Mouse (Mus musculus): Measurements from ENCODE around the gene Hist1h2bh.
"Not testable (repeated sequence)": the region's sequence is repeated elsewhere in the genome, so short reads cannot be mapped to it uniquely, and the experiment has no call there.

Hist1h2bh gene

DNA sequence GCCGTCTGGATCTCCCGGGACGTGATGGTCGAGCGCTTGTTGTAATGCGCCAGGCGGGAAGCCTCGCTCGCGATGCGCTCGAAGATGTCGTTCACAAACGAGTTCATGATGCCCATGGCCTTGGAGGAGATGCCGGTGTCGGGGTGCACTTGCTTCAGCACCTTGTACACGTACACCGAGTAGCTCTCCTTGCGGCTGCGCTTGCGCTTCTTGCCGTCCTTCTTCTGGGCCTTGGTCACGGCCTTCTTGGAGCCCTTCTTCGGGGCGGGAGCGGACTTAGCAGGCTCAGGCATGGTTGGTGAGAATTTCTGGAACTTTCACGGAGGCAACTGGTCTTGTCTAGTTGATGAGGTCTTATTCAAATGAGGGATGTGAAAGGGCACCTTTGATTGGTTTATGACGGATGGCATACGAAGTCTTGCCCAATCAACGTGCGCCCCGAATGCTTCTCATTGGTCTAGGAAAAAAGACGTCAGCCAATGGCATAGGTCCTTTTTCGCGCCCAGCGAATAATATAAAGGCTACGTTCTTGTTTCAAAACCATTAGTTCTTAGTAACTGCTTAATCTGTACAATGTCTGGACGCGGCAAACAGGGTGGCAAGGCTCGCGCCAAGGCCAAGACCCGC is 30.8 kb upstream of the Hist1h2bh start, which contains the start of the genes Hist1h2bf and Hist1h2ad:
Gene Hist1h2bf (minus strand): TSS at position 299 of the 627 bp plus-strand sequence.
Gene Hist1h2ad (plus strand): TSS at position 484 of the 627 bp plus-strand sequence.
- peak; percentile 98 for DNase-seq (ENCODE audit: low spot score)

DNA sequence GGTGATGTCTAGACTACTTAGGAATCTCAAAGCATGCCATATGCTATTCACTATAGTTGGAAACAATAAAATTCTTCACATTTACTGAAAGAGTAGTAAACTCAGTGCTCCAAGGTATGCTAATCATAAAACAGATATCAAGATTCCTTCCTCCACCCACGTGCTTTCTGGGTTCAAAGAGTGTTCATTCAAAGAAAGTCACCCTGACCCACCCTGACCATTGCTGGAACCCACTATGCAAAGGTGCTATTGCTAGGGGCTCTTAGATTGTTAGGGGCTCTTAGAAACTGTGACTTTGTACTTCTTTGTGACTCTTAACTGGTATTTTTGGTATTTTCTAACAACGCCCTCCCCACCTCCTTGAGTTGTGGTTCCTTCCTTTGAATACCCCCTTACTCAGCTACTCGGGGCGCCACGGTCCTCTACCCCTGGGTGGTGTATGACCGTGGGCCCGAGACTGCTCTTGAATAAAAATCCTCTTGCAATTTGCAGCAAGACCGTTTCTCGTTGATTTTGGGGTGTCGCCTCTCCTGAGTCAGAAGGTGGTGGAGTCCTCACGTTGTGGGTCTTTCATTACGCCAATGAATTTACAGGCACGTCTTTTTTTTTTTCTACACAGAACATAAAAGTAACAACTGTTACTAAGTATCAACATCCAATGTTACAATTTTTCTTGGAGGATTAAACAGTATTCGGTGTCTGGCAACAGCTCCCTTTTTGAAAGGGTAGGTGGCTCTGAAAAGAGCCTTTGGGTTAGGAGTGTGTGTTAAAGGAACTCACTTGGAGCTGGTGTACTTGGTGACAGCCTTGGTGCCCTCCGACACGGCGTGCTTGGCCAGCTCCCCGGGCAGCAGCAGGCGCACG is 30.1 kb upstream of the Hist1h2bh start:
- DNase-seq (ENCODE audit: low spot score), result not testable (repeated sequence)

DNA sequence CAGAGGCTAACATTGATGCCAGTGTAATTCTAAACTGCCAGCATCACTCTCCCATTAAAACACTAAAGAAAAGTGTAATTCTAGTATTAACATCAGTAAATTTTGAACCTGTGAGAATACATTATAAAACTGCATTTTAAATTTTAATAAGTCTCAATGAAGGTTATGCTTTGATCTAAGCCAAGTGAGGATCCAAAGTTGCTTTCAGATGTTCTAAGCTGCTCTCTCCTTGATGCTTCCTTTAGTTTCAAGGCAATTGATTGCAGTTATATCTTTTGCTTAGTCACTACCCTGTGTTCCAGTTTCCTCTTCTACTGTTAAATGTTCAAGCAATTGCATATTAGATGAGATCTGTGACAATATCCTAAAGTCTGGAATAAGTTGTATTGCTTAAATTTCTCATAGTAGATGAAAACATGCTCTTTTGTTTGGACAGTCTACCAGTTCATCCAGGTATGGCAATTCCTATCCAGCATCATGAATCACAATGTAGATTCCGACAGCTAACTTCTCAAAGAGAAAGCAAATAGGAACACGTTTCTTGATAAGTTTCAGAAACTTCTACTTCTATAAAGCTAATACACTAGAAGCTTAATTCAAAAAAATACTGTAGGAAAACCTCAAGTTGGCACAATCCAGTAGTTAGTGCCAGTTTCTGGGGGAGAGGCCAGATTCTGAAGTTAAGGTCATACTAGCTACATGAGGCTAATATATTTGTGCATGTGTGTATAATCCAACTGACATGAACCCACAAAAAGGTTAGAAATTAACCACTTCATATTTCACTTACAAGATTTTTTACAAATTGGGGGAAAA is 29.2 kb upstream of the Hist1h2bh start:
- peak; percentile 54 for DNase-seq (ENCODE audit: low spot score)

DNA sequence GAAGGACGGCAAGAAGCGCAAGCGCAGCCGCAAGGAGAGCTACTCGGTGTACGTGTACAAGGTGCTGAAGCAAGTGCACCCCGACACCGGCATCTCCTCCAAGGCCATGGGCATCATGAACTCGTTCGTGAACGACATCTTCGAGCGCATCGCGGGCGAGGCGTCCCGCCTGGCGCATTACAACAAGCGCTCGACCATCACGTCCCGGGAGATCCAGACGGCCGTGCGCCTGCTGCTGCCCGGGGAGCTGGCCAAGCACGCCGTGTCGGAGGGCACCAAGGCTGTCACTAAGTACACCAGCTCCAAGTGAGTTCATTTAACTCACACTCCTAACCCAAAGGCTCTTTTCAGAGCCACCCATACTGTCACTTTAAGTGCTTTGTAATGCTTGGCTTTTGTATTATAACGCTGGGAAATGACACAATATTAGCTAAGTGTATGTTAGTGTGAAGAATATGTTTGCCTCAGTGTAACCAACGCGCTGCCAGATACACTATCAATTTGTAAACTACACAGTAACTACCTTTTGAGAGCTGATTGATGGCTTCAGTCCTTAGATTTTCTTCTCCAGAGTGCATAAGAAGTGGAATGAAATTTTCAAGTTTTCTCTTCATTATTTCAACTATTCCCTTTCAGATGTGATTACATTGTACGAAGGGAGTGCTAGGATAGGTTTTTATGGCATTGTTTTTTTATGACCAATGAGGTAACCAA is 28.5 kb upstream of the Hist1h2bh start:
- DNase-seq (ENCODE audit: low spot score), result peak; percentile 68

DNA sequence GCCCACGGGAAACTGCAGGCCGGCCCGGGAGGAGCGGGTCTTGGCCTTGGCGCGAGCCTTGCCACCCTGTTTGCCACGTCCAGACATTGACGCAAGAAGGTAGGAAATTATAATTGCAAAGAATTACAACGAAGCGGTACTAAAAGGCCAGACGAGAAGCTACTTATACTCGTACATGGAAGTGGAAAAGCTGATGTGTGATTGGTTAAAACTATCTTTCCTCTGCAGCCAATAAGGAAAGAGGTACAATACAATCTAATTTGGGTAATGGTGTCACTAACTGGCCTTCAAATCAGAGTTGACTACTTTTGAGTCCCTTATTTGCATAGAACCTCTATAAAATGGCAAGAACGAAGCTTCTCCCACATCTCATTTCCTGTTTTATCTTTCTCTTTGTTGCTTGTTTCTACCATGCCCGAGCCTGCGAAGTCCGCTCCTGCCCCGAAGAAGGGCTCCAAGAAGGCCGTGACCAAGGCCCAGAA is 27.9 kb upstream of the Hist1h2bh start, which contains the start of the genes Hist1h2ae and Hist1h2bg:
Gene Hist1h2ae (minus strand): TSS at position 199 of the 482 bp plus-strand sequence.
Gene Hist1h2bg (plus strand): TSS at position 375 of the 482 bp plus-strand sequence.
- peak; percentile 94 for DNase-seq (ENCODE audit: low spot score)

DNA sequence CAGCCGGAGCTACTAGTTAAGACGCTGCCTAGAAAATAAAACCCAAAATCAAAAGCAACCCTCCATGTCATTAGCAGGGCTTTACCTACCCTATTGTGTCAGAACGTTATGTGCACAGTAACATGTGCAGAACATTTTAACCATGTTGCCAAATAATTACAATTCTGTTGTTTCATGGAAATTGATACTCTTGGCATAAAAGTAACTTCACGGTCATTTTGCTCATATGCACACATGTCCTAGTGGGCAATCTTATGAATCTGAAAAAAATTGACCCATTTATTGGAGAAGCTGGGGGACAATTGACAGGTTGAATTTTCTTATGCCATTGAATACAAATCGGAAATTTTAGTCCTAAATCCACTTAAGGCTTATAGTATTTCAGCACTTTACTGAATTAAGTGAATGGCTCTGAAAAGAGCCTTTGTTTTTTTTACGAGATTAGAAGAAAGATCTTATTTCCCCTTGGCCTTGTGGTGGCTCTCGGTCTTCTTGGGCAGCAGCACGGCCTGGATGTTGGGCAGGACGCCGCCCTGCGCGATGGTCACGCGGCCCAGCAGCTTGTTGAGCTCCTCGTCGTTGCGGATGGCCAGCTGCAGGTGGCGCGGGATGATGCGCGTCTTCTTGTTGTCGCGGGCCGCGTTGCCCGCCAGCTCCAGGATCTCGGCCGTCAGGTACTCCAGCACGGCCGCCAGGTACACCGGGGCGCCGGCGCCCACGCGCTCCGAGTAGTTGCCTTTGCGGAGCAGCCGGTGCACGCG is 27.2 kb upstream of the Hist1h2bh start:
- DNase-seq (ENCODE audit: low spot score), result not testable (repeated sequence)

DNA sequence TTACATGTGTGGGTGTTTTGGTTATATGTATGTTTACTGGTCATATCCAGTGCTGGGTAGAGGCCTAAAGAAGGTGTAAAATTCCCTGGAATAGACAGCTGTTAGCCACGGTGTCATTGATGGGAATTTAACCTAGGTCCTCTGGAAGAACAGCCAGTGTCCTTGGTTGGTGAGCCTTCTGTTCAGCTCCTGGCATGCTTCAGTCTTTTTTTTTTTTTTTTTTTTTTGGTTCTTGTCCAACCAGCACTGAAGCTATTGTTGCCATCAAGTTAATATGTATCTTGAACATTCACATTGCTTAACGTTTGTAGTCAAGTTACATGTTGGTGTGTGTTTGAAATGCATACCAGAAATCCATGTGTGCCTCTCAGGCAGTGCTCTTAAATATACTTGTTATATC is 21.3 kb upstream of the Hist1h2bh start:
- DNase-seq (ENCODE audit: low spot score), result no peak

DNA sequence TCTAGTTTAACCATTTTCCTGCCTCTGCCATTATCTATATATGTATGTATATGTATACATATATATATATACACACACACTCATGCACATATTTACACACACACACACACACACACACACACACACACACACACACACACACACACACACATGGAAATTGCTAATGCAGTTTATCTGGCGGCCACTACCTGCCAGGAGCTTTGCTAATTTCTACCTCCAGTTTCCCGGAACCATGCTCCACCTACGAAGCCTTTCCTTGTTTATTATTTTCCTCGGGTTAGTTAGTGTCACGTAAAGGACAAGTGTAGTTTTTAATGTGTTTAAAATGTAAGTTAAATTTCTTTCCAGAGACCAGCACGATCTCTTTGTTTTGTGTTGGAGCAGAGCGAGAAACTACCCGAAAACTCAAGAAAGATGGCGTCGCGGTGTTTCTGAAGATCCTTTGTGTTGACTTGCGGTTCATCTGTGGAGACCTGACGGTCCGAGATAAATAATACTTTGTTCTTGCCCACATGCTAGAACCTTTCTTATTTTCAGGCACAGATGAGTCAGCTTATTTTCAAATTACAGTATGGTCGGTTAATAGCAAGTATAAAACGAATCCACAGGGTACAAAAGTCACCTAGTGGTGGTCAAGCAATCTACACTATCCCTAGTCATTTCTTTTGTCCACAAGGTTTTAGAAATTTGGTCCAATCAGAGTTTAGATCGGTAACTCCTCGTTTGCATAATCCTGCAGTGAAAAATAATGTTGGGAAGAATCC is 19.7 kb upstream of the Hist1h2bh start:
- DNase-seq (ENCODE audit: low spot score), result peak; percentile 78

DNA sequence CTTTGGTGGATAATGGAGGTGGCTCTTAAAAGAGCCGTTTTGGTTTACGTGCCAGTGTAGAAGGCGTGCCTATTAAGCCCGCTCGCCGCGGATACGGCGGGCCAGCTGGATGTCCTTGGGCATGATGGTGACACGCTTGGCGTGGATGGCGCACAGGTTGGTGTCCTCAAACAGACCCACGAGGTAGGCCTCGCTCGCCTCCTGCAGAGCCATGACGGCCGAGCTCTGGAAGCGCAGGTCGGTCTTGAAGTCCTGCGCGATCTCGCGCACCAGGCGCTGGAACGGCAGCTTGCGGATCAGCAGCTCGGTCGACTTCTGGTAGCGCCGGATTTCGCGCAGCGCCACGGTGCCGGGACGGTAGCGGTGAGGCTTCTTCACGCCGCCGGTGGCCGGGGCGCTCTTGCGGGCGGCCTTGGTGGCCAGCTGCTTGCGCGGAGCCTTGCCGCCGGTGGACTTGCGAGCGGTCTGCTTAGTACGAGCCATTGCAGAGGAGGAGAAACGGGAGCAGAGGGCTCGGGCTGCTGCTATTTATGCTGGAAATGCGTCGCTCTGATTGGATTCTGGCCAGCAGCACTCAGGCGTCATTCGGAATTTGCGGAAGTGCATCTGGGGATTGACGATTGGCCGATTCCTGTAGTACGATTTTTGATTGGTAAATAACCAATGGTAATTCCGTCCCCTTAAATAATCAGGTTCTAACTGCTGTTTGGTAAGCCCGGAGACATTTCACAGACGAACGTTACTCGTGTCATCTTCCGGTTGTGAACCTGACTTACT is 18.9 kb upstream of the Hist1h2bh start, which contains the start of gene Hist1h3e:
Gene Hist1h3e (minus strand): TSS at position 487 of the 777 bp plus-strand sequence.
- peak; percentile 98 for DNase-seq (ENCODE audit: low spot score)

DNA sequence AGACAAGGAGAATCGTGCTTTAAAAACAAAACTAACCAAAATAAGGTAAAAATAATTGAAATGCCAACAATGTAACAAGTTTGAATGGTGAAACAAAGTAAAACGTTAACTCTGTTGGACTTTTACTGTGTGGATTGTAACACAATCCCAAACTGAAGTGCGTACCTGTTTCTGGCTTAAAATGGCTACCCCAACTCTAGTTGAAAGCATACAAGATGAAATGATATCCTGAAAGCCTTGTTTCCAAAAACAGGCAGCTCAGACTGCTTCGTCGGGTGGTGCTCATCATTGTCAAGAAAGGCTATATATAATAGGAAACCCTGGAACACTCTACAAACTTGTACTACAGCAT is 18.3 kb upstream of the Hist1h2bh start:
- DNase-seq (ENCODE audit: low spot score), result not testable (repeated sequence)

DNA sequence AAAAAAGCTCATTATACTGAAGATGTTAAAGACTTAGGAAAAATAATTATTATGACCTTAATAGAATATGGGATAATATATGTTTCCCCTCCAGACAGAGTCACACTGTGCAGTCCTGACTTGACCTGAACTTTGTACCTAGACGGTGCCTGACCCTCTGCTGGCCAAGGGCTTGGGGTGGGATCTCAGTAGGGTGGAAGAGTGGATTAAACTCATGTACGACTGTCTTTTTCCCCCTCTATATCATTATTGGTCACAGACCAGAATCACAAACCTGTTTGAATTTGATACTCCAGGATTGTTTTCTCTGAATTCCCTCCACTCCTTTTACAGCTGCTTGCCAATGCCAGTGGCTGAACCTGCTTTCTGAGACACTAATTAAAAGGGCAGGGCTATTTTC is 17.5 kb upstream of the Hist1h2bh start:
- DNase-seq (ENCODE audit: low spot score), result not testable (repeated sequence)

DNA sequence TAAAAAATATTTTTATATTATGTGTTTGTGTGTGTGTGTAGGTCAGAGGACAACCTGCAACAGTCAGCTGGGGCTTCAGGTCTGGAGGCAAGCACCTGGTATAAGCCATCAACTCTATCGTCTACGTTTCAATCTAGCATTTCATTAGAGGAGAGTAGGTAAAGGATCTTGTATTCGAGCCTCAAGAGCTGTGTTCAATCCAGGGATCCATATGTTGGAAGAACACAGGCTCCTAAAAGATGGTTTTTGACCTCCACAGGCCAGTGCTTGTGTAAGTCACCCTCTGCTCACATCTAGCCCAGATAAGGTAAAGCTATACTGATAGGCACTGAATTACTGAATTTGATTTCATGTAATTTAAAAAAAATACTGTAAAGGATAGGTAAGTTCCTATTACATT is 13.7 kb upstream of the Hist1h2bh start:
- peak; percentile 24 for DNase-seq (ENCODE audit: low spot score)

DNA sequence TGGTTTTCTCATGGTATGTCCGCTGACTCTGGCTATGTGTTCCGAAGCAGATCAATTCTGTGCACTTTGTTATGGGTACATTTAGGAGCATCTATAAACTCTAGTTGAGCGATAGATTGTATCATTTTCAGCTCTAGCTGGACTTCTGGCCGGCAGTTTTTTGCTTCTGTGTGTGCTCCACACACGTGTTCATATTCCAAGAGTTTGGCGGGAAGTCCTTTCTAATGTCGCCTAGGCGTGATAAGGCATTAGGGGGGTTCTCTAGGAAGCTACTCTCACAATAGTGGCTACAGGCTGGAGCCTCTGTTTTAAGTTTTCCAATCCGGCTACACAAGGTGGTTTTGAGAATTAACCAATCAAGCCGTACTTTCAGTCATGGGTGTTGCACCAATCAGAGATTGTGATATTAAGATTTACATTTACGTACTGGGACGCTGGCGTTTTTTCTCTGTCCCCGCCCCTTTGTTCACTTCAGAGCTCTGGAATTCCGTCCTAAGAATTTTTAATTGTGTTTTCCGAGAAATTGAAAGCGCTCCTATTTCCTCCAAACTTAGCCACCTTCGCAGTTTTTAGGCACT is 12.7 kb upstream of the Hist1h2bh start:
- peak; percentile 93 for DNase-seq (ENCODE audit: low spot score)

DNA sequence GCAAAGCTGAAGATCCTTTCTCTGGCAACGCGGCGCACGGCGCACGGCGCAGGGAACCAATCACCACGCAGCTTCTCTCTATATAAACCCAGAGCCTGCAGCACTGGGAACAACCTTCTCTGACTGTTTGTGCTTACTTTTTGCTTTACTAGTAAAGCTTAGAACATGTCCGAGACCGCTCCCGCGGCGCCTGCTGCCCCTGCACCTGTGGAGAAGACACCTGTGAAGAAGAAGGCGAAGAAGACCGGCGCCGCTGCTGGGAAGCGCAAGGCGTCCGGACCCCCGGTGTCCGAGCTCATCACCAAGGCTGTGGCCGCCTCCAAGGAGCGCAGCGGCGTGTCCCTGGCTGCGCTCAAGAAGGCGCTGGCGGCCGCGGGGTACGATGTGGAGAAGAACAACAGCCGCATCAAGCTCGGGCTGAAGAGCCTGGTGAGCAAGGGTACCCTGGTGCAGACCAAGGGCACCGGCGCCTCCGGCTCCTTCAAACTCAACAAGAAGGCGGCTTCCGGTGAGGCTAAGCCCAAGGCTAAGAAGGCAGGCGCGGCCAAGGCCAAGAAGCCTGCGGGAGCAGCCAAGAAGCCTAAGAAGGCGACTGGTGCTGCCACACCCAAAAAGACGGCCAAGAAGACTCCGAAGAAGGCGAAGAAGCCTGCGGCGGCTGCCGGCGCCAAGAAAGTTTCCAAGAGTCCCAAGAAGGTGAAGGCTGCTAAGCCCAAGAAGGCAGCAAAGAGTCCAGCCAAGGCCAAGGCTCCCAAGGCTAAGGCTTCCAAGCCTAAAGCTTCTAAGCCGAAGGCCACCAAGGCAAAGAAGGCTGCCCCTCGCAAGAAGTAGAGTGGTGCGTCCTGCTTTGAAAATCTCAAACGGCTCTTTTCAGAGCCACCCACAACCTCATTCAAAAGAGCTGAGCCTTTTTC is 12.0 kb upstream of the Hist1h2bh start:
- peak; percentile 92 for DNase-seq (ENCODE audit: low spot score)

DNA sequence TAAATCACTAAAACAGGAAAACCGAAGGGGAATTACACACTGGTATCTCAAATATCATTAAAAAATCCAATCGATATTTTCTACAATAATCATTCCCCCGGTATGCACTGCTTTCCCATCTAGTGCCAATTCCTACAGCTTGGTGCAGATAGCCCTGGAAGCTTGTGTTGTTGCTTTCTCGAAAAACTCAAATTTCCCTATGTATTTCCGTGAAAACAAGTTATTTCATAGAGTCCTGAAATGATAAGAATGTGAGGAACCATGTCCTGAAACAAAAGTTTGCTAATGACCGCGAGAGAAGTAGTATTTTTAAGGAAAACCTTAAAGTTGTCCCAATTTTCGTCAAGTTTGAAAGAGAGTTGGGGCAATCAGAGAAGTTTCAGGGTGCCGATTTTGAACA is 11.2 kb upstream of the Hist1h2bh start:
- no peak for DNase-seq (ENCODE audit: low spot score)

DNA sequence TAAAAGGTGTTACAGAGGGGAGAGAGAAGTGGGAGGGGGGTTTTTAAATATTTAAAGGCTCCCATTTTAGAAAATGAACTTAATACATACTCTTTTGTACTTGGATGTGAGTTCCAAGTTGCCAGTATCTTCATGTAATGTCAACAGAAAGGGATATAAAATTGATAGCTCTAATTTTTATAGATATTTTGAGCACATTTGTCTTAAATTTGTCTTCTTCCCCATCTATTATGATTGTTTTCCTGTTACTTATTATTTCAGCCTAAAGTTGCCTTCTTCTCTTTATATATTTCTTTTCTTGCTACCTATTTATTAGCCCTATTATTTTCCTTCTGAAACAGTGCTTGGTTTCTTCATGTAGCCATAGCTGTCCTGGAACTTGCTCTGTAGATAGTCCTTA is 9.8 kb upstream of the Hist1h2bh start, which contains the start of gene Hist1h1d:
Gene Hist1h1d (plus strand): TSS at position 301 of the 400 bp plus-strand sequence.
- DNase-seq (ENCODE audit: low spot score), result no peak
